Mouse (Mus musculus): ENCODE data around the gene Snn.
"Not testable (repeated sequence)": the region's sequence is repeated elsewhere in the genome, so short reads cannot be mapped to it uniquely, and the experiment has no call there.

Snn gene

GRCm38 (mm10) chr16:11060645-11061044 is at the start of gene Snn:
TSS of gene Snn (plus strand) at chr16:11060945.
- DNase-seq = no peak

- DNase-seq = no peak
These were observed 49.5 kb upstream of the Snn start for GRCm38 (mm10) chr16:11011206-11011605.

- no peak for DNase-seq
These were observed 48.8 kb upstream of the Snn start for GRCm38 (mm10) chr16:11011939-11012338.

- peak; percentile 26 to 45 for DNase-seq
These were observed 47.9 kb upstream of the Snn start for GRCm38 (mm10) chr16:11012571-11013463.

- DNase-seq = not testable (repeated sequence)
These were observed 47.1 kb upstream of the Snn start for GRCm38 (mm10) chr16:11013464-11014147.

GRCm38 (mm10) chr16:11014407-11014806 is 46.3 kb upstream of the Snn start:
- DNase-seq = no peak

- DNase-seq = no peak
These were observed 44.4 kb upstream of the Snn start for GRCm38 (mm10) chr16:11016353-11016752.

- DNase-seq = no peak
These were observed 42.7 kb upstream of the Snn start for GRCm38 (mm10) chr16:11017807-11018595.

GRCm38 (mm10) chr16:11021403-11022112 is 39.2 kb upstream of the Snn start:
- DNase-seq = no peak

- DNase-seq = no peak
These were observed 38.6 kb upstream of the Snn start for GRCm38 (mm10) chr16:11022113-11022489.

- DNase-seq = no peak
These were observed 37.1 kb upstream of the Snn start for GRCm38 (mm10) chr16:11023618-11024017.

- DNase-seq = no peak
These were observed 35.9 kb upstream of the Snn start for GRCm38 (mm10) chr16:11024841-11025240.

- no peak for DNase-seq
These were observed 32.5 kb upstream of the Snn start for GRCm38 (mm10) chr16:11028206-11028605.

- no peak for DNase-seq
These were observed 29.9 kb upstream of the Snn start for GRCm38 (mm10) chr16:11030844-11031243.

GRCm38 (mm10) chr16:11031320-11031719 is 29.4 kb upstream of the Snn start:
- no peak for DNase-seq

GRCm38 (mm10) chr16:11034193-11034803 is 26.4 kb upstream of the Snn start:
- peak; percentile 79 to 82 for DNase-seq

- no peak for DNase-seq
These were observed 25.5 kb upstream of the Snn start for GRCm38 (mm10) chr16:11035273-11035672.

GRCm38 (mm10) chr16:11035790-11036431 is 24.8 kb upstream of the Snn start:
- peak; percentile 69 to 71 for DNase-seq

- DNase-seq = no peak
These were observed 20.1 kb upstream of the Snn start for GRCm38 (mm10) chr16:11040603-11041002.

- no peak for DNase-seq
These were observed 17.5 kb upstream of the Snn start for GRCm38 (mm10) chr16:11043239-11043638.

- no peak for DNase-seq
These were observed 14.3 kb upstream of the Snn start for GRCm38 (mm10) chr16:11046437-11046836.

- DNase-seq = no peak
These were observed 13.6 kb upstream of the Snn start for GRCm38 (mm10) chr16:11047130-11047529.
